Mouse (Mus musculus): ENCODE measurements around the gene Vti1a.
A peak's percentile ranks its signal among the peaks of the same experiment; 100 is the strongest.

The Vti1a gene

GRCm38 (mm10) chr19:55523340-55523739 is 207.2 kb downstream of the Vti1a start:
- no peak for DNase-seq (ENCODE audit: low read depth, low spot score)

GRCm38 (mm10) chr19:55524385-55524784 is 208.3 kb downstream of the Vti1a start:
- DNase-seq (ENCODE audit: low read depth, low spot score) = no peak

DNA sequence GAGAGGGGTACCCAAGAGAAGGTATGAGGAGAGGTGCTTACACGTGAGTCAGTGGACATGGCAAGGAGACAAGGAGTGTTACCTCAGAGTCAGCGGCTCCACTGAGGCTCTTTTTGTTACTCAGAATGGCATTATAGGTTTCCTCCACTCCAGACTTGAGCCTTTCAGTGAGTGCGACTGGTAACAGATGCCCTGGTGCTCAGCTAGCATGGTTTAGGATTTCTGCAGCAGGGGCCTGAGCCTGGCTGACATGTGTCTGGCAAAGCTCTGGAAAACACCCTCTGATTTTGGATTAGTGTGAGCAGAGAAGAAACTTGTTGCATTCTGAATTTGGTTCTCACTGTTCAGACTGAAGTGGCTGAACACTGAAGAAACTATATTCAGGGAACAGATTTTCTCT is 209.0 kb downstream of the Vti1a start:
- no peak for DNase-seq (ENCODE audit: low read depth, low spot score)

- DNase-seq (ENCODE audit: low read depth, low spot score) = peak; percentile 33
These were observed 210.7 kb downstream of the Vti1a start for GRCm38 (mm10) chr19:55526717-55527235.

GRCm38 (mm10) chr19:55530041-55530440 is 213.9 kb downstream of the Vti1a start:
- DNase-seq (ENCODE audit: low read depth, low spot score) = no peak

DNA sequence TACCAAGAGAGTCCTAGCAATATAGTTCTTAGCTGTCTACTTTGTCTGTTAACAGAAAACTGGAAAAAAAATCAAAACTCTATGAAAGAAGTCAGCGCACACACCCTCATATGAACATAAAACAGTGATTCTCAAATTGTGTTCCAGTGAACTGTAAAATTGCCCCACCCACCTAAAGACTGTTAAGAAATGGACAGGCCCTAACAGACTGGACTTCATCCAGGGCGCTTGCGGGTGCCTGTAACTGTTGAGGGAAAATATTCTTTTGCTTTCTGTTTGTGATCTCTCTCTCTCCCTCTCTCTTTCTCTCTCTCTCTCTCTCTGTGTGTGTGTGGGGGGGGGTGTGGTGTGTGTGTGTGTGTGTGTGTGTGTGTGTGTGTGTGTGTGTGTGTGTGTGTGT is 216.6 kb downstream of the Vti1a start:
- no peak for DNase-seq (ENCODE audit: low read depth, low spot score)

GRCm38 (mm10) chr19:55536273-55536937 is 220.3 kb downstream of the Vti1a start:
- DNase-seq (ENCODE audit: low read depth, low spot score) = no peak

DNA sequence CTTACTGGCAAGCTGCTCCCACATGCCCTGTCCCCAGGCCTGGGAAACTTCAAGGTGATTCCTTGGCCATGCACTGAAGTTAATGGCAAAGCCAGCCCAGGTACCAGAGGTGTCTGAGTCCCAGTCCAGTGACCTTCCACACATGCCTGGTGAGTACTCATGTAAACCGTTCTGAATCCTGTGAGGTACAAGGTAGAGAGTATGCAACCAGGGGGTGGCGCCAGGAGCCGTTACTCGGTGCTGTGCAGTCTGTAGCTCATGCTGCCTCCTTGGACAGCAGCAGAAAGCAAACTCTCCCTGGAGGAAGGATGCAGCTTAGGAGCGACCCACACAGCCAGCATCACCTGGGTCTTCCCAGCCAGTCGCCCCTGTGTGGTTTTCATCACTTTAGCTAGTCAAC is 221.6 kb downstream of the Vti1a start:
- DNase-seq (ENCODE audit: low read depth, low spot score) = no peak

- DNase-seq (ENCODE audit: low read depth, low spot score) = no peak
These were observed 225.5 kb downstream of the Vti1a start for GRCm38 (mm10) chr19:55541641-55542040.

- no peak for DNase-seq (ENCODE audit: low read depth, low spot score)
These were observed 226.4 kb downstream of the Vti1a start for GRCm38 (mm10) chr19:55542461-55542860.

DNA sequence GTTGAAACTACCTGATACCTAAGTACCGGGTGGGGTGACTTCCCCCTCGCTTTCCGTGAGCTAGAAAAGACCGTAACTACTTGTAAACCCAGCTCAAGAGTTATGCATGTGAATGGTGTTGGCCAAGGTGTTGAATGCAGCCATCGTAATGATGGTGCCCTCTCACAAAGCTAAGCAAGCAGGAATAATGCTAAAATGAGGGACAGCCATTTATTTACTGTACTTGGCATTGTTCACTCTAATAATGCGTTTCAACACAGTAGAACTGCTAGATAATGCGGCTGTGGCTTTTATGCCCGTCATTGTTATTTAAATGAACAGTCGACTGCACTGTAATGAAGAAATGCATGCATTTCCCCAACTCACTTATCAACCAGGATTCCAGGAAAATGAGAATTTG is 227.1 kb downstream of the Vti1a start:
- DNase-seq (ENCODE audit: low read depth, low spot score) = no peak

DNA sequence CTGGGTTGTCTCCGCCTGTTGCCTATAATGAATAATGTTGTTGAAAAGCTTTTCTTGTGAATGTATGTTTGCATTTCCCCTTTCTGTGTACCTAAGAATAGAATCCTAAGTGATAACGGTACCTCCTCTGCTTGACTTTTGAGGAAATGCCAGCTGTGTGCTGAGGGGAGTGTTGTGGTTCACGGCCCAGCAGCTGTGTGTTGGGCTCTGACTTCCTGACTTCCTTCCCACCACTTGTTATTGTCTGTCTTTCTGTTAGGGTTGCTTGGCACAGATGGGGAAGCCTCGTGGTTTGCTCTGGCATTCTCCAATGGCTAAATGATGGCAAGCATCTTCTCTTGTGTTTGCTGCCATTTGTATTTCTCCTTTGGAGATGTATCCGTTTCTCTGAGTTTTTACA is 228.4 kb downstream of the Vti1a start:
- no peak for DNase-seq (ENCODE audit: low read depth, low spot score)

GRCm38 (mm10) chr19:55545529-55545928 is 229.4 kb downstream of the Vti1a start:
- peak; percentile 86 for DNase-seq (ENCODE audit: low read depth, low spot score)

DNA sequence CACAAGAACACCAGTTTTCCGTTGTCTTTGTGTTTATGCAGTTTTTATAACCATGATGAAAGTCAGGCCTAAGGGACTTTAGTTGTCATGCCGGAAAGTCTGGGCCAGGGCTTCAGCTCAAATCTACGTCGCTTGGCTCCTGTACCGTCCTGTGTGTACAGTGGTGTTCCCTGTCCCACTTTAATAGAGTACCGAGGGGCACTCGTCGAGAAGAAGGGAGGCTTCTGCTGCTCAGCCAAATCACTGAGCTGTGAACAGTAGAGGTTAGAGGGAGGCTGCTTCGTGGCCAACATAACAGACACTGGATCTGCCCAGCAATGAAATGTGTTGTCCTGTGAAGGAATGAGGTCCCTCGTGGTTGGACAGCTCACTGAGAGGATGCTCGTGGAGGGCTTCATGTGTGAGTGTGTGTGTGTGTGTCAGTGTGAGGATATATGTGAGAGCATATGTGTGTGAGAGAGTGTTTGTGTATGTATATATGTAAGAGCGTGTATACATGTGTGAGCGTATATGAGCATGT is 230.0 kb downstream of the Vti1a start:
- no peak for DNase-seq (ENCODE audit: low read depth, low spot score)

- no peak for DNase-seq (ENCODE audit: low read depth, low spot score)
These were observed 232.1 kb downstream of the Vti1a start for GRCm38 (mm10) chr19:55548206-55548605.

DNA sequence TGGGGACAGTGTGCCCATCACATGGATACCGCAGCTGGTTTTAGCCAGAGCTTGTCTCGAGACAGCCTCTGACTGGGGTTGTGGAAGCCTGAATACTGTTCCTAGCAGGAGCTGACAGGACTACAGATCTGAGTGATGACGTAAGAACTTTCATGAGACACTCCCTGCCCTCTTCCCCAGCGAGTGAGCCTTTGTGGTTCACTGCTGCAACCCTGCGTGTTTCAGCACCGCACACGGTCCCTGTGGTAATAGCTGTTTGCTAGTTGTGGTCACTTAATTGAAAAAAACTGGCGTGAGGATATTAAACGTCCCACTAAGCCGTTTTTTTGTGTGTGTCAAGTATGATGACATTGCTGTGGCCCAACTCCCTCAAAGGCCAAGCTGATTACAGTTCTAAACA is 232.6 kb downstream of the Vti1a start:
- no peak for DNase-seq (ENCODE audit: low read depth, low spot score)

GRCm38 (mm10) chr19:55550176-55550575 is 234.1 kb downstream of the Vti1a start:
- no peak for DNase-seq (ENCODE audit: low read depth, low spot score)

DNA sequence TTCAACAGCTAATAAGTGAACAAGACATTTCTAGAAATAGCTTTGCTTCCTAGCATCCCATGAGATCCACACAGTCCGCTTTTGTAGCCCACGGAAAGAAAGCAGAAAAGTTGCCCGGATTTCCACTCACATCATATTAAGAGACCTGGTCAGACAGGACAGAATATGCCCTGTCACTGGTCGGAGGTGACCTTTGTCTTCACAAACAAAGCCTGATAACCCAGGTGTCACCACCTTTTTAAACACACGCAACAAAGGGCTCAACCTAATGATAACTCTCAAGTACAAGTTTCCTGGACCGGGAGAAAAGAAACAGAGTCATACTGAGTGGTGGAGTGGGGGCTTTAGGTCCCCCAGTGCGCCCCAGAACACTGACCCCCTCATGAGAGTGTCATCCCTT is 236.2 kb downstream of the Vti1a start:
- no peak for DNase-seq (ENCODE audit: low read depth, low spot score)

DNA sequence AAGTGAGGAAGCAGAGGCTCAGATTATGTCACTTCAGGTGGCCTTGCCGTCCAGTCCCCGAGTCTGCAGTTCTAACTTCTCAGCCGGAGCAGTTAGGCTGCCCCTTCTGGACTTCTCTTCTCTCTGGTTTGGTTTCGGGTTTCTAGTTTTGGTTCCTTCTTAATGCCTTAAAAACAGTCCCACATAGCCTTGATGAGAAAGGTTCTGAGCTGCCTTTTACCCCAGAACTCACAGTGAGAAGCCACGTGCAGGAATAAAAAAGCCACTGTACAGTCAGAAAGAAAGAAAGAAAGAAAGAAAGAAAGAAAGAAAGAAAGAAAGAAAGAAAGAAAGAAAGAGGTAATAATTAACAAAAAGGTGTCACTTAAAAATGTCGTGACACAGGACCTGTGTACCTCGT is 236.8 kb downstream of the Vti1a start:
- DNase-seq (ENCODE audit: low read depth, low spot score) = no peak

GRCm38 (mm10) chr19:55554295-55554694 is 238.2 kb downstream of the Vti1a start:
- no peak for DNase-seq (ENCODE audit: low read depth, low spot score)

DNA sequence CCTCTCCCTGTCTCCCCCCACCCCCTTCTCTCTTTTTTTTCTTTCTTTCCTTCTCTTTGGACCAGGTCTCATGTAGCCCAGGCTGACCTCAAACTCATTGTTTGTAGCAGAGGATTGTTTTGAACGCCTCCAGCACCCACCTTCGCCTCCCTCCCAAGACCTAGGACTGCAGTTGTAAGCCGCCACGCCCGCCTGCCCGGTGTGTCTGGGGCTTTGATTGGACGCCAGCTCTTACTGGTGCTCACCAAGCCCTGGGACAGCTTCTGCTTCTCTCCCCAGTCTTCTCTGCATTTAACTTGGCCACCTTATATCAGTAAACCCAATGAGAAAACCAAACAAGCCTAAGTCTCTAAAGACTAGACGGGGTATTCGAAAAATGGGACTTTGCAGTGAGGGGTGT is 238.6 kb downstream of the Vti1a start:
- DNase-seq (ENCODE audit: low read depth, low spot score) = no peak

DNA sequence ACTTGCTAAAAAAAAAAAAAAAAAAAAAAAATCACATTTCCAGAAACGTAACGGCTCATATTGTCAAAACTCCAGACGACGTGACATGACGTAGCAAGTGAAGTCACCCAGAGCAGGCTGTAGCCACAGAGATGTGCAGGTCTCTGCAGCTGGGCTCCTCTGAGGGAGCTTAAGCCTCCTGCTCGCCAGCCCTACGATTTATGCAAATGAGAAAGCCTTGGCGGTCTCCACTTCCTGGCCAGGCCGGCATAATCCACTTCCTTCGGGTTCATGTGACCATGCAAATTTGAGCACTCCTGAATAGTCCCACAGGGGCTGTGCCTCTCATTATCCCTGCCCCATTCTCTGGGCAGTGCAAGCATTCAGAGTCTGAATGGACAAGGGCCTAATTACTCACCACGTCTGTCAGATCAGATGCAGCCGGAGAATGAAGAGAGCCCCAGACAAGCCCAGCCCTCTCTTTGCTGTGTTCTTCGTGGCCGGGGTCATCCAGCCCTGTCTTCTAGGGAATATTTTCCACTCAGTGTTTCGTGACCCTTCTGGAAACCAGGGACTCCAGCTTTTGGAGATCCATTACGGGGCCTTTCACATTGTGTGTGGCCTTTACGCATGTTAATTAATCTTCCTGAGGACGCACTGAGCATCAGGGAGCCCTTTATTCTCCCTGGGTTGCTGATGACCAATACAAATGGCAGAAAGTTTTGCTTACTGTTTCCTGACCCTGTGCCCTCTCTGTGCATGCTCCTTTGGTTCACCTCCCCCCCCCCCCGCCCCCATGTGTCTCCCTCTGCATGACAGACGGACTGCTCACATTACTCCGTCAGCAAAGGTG is 240.3 kb downstream of the Vti1a start:
- peak; percentile 92 for DNase-seq (ENCODE audit: low read depth, low spot score)

DNA sequence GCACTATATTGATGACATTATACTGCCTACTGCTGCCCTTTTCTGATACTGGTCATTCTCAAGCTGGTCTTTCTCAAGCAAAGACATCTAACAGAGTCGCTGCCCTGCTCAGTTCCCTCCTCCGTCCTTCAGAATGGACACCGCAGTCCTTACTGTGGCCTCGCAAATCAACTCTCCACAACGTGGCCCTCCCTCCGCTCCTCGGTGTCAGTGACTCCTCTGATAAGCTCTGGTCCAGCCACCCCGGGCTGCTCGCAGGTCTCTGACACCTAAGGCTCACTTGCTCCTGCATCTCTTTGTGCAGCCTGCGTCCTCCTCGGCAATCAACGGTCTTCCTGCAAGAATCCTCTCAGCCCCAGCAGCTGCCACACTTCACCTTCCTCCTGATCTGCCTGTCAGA is 243.2 kb downstream of the Vti1a start:
- DNase-seq (ENCODE audit: low read depth, low spot score) = no peak
